Mouse (Mus musculus): ENCODE data around the gene Olfr1229.

Gene Olfr1229

DNA sequence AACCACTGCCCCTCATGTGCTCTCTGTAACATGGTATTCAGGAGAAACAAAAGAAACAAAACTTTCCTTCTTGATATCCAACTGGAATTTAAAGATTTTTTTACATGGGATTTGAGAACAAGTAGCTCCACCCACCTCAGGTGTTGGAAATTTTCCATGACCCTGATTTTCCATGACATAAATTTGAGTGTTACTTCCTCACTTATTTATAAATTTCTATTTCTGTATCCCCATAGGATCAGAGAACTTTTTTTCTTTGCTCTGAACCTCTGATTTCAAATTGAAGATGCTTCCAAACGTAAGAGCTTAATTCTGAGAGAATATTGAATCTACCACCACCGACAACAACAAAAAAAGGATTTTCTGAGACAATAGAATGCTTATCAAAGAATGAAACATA lies at the start of gene Olfr1229:
Gene Olfr1229, minus strand, starts transcription at position 101 of the 400 bp plus-strand sequence.
- in situ Hi-C loops (cut with MboI; ENCODE audit: low sequenced_read_pairs) = no loop called here

DNA sequence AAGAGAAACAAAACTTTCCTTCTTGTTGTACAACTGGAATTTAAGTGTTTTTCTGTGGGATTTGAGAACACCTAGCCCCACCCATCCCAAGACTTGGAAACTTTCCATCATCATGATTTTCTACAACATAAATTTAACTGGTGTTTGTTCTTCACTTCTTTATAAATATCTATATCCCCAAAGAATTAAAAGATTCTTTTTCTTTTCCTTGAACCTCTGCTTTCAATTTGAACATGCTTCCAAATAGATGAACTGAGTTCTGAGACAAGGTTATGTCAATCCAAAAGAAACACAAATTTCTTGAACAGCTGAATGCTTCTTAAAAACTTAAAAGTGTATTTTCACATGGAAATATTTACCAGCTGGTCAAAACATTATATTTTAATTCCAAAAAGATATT lies 41.8 kb upstream of the Olfr1229 start, which contains the start of gene Olfr1232:
Gene Olfr1232, minus strand, starts transcription at position 101 of the 400 bp plus-strand sequence.
- in situ Hi-C loops (cut with MboI; ENCODE audit: low sequenced_read_pairs) = no loop called here

- in situ Hi-C loops (cut with MboI; ENCODE audit: low sequenced_read_pairs) = no loop called here
Observed at GRCm38 (mm10) chr2:89306974-89307373, 19.2 kb upstream of the Olfr1229 start, which contains the start of gene Olfr1231. Gene Olfr1231 (minus strand): TSS chr2:89307074.

GRCm38 (mm10) chr2:89297168-89297567 lies 9.4 kb upstream of the Olfr1229 start, which contains the start of gene Olfr1230:
Gene Olfr1230 (minus strand): TSS chr2:89297268.
- in situ Hi-C loops (cut with MboI; ENCODE audit: low sequenced_read_pairs) = no loop called here

- in situ Hi-C loops (cut with MboI; ENCODE audit: low sequenced_read_pairs) = no loop called here
Observed at GRCm38 (mm10) chr2:89253962-89254361, 33.9 kb downstream of the Olfr1229 start, which contains the start of gene Olfr1228. Gene Olfr1228 (minus strand): TSS chr2:89254062.

Measured in CH12F3 (cell line).